Mouse (Mus musculus): ENCODE results near the gene Anapc15.

- TF ChIP-seq CTCF (IDR thresholded peaks at IDR 0.05; ENCODE audit: low read depth, low read length) (no peak), TAL1 (conservative IDR thresholded peaks at IDR 0.05; ENCODE audit: low read depth, low read length) (no peak), GATA2 (IDR thresholded peaks at IDR 0.05; ENCODE audit: borderline replicate concordance, low read depth, low read length) (no peak), POLR2AphosphoS5 (IDR thresholded peaks at IDR 0.05; ENCODE audit: insufficient replicate concordance, low read depth, low read length) (no peak)
Observed at GRCm38 (mm10) chr7:101833916-101834584, 29.5 kb upstream of the Anapc15 start.

Data from G1E (cell line).